Mouse (Mus musculus) hematopoietic multipotent progenitor cell, adult 10-12 weeks (in vitro differentiated cells): Measurements from ENCODE around the gene Uqcc3. TPM values are rescaled to one million over a fixed set of nuclear protein-coding genes. Genes with fewer than 3 reads are reported as not detected.

ENCODE experiments used
- polyA plus RNA-seq: library from polyadenylated mRNA; stranded (reverse); fragments of >175 nt; gene quantifications from 2 replicates; pipeline ENCODE4 v1.2.3, GENCODE M21; 2012; ENCODE audit warnings: low replicate concordance

The Uqcc3 gene
- 39.7 and 52.0 TPM in 2 replicates for polyA plus RNA-seq

DNA sequence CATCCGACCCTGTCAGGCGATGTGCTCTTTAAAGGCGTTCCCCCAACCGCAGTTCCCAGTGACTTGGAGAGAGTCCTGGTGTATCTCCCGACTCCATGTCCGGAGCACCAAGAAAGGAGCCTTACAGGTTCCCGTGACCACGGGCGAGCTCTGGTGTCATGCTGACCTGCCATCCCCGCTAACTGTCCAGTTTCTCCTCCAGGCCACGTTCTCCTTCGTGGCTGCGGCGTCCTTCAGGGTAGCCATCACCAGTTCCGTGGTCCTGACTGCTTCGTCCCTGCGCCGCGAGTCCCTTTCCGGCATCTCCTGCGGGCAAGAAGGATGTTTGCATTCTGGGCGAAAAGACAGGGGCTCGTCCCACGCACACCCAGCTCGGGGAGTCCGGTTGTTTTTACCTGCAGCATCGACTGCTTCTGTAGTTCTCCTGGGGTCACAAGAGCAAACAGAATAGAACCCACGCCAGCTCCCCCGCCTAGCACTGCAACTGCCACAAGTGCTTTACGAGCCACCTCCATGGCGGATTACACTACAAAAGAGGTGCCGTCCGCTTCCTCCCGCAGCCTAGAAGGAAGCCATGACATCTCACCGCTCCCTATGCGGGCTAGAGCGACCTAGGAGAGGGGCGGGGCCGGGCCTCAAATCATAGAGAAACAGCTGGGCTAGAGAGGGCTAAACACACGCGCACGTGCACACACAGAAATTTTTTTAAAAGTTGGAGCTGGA, at the start of gene Uqcc3:
TSS of gene Uqcc3 (minus strand) at position 613 of the 723 bp plus-strand sequence.

DNA sequence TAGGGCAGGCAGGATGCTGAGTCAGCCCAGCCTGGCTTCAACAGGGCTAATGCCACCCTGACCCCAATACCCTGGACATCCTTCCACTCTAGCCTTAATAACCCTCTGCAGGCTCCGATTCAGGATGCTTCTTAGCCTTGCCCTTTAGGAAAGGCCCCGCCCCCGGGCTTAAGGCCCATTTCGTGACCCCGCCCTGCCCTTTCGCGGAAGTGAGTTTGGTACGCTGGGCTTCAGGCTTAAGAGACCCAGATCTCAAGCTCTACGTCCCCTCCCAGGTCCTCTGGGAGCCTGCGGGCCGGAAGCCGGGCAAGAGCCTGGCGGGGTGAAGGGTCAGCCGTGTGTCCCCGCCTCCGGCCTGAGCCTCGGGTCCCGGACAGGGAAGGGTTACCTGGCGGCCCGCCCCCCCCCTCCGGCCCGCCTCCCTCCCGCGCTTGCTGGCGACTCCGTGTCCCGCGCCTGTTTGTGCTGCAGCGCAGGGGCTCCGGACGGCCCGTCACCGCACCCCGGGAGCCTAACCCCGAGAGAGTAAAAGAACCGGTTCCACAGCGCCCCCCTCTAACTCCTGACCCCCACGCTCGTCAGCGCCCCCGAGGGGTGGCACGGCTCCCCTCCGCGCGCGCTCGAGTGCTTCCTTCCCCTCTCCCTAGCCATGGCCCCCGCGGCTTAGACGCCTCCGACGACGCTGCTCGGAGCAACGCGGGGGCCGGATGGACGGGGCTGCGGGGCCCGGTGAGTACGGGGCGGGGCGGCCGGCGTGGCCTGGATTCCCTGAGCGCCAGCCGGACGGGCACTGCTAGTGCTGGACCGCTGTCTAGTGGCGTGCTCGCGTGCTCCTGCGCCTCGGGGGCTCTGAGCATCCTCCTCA, 48.7 kb upstream of the Uqcc3 start, which contains the start of the genes Rom1 and Eml3:
TSS of gene Rom1 (minus strand) at position 133 of the 865 bp plus-strand sequence.
TSS of gene Eml3 (plus strand) at position 329 of the 865 bp plus-strand sequence.

DNA sequence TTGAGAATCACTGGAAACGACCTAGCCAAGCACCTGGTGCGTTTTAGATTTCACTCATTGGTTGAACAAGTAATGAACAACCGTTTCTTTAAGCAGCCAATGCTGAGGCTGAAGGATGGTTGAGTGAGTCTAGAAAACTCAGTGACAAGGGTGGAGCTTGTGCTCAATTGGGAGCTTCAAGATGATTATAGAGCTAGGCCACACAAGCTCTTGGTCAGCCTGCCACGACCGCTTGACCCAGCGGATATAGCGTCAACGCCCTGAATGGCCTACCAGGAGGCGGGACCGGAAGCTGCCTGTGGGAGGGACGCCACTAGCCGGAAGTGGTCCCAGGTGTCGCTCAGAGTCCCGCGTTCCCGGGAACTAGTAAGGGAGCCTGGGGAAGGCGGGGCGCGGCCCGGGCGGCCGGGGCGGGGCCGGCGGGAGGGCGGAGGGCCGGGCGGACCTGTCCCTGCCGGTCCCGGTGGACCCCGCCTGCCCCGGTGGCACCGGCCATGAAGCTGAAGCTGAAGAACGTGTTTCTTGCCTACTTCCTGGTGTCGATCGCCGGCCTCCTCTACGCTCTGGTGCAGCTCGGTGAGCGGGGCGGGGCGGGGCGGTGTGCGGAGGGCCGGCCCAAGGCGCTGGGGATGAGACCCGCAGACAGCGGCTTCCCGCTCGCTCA, 39.5 kb upstream of the Uqcc3 start, which contains the start of gene B3gat3:
TSS of gene B3gat3 (plus strand) at position 302 of the 664 bp plus-strand sequence.

DNA sequence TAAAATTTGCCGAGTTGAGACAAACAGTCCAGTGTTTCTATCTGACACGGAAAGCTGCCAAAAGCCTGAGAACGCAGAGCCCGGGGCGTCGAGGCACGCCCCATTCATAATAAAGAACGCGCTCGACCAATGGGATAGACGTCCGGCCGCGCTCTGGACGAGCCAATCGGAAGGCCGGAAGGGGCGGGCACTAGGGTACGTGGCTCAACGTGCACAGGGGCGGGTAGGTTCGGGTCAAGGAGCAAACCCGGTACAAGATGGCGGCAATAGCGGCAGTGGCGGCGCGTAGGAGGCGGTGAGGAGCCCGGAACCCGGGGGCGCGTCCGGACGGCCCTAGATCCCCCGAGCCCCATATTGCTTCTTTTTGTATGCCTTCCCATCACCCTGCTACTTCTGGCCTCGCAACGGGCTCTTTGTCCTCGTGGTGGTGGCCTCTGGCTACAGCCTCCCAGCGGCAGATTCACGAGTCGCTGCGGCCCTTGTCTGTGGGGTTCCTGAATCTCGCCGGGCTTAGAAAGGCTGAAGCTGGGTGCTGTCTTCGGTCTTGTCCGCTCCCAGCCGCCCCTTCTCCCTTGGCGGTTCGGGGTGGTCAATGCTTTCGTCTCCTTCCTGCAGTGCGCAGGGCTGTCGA, 17.3 kb upstream of the Uqcc3 start, which contains the start of gene Ganab:
TSS of gene Ganab (plus strand) at position 207 of the 631 bp plus-strand sequence.

DNA sequence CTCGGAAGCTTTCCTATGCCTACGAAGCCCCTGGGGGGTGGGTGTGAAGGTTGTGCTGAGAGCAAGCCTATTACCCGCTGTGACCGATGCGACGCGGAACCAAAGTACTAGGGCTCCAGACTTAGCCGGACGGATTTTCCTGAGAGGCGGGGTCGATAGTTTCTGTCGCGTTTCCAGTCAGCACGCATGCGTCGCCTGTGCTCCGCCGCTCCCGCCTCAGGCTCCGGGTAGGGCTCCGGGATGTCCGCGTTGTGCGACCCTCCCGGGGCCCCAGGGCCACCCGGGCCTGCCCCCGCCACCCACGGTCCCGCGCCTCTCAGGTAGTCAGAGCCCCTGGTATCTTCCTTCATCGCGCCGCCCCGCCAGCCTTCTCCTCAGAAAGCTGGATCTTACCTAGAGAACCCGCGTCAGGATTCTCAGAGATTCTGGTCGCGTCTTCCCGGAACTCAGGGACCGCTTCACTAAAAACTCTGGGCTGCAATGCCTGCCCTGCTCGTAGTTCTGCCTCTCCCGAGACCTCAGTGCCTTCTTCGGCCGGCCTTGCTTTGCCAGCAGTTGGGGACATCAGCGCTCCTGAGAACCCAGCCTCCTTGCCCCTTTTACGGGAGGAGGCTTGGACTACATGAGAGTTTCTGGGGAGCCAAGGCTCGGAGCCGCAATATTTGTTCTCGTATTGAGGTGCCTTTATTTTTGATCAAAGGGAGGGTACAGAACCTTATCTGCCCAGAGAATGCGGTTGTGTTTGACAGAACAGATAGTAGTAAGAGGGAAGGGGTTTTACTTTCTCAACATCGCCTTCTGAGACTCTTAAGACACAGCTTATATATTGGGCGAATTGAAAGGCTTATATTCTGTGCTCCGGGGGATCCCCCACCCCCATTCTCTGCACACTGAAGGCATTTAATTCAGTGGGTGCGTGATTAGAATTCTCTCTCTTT, 12.4 kb upstream of the Uqcc3 start, which contains the start of gene Ints5:
TSS of gene Ints5 (plus strand) at position 177 of the 938 bp plus-strand sequence.

DNA sequence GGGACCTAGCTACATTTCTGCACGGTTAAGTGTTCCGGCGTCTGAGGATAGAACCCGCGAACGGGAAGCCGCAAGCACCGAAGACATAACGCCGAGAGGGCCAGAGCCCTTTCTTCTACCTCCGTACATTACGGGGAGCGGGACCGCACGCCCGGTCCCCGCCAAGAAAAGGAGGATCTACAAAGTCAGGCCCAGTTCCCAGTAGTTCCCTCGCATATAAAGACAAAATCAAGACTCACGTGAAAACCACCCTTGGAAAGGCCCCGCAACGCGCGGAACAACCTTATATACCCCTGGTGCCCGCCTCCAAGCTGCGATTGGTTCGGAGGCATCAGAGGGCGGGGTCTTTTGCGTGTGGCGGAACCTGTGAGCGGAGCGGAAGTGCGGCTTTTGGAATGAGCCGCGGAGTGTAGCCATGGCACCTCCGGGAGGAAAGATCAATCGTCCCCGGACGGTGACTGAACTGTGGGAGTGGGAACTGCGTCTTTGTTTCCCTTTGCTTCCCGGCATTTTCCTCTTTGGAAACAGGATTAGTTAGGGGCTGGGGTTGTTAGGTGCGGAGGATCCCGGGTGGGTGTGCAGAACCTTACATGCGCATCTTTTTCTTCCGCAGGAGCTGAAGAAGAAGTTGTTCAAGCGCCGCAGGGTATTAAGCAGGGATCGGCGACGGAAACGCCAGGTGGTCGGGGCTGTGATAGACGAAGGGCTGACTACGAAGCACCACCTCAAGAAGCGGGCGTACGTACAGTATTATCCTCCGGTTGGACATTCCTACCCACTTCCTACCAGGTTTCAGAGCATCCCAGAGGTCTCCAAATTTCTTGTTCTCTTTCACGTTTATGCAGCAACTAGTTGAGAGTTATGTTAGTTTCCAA, 8.0 kb upstream of the Uqcc3 start, which contains the start of the genes 1810009A15Rik and Gm49416:
TSS of gene 1810009A15Rik (plus strand) at position 343 of the 875 bp plus-strand sequence.
TSS of gene Gm49416 (plus strand) at position 416 of the 875 bp plus-strand sequence.

DNA sequence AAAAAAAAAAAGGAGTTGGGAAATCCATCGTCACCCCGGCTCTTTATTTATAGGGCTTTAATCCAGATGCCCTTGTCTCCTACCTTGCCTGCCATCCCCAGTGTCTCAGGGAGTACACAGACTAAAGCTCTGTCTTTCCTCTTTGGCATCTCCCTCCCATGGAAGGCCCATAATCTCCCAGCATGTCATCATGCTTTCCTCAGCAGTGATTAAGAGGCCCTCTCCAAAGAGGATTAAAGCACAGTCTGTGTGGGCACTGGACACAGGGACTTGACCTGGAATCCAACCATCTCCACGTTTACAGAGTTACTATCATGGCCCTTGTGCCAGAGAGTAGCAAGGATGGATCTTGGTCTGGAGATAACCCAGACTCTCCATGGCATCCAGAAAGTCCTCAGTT, 2.9 kb upstream of the Uqcc3 start, which contains the start of the genes Lbhd1 and Gm49403:
TSS of gene Lbhd1 (plus strand) at position 117 of the 400 bp plus-strand sequence.
TSS of gene Gm49403 (plus strand) at position 315 of the 400 bp plus-strand sequence.

DNA sequence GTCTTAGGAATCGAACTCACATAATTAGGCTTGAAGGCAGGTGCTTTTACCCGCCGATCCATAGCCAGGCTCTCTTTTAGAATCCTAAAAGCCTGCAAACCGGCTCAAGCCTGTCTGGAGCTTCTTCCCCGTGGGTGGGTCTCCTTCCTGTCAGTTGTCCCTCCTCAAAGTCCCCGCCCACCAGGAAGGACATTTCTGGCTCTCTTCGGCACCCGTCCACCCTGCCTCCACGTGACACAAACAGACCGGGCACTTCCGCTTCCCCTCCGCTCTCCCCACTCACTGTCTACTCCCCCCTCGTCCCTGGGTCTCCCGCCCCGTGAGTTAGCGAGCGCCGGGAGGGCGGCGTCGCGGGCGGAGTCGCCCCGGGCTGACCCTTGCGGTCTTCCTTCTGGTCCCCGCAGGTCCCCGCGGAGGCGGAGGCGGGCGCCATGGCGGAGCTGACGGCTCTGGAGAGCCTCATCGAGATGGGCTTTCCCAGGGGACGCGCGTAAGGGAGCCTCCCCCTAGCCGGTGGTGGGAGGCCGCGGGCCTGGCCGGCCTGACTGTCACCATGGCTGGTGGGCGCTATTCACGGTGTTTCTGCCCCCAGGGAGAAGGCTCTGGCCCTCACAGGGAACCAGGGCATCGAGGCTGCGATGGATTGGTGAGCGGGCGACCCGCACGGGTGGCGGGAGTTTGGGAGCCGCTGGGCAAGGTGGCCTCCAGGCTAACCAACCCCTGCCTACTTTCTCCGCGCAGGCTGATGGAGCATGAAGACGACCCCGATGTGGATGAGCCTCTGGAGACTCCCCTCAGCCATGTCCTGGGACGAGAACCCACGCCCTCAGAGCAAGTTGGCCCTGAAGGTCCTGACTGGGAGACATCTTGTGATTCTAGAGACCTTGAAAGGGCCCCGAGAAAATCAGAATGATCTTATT, 9.2 kb downstream of the Uqcc3 start, which contains the start of gene Ubxn1:
TSS of gene Ubxn1 (plus strand) at position 230 of the 920 bp plus-strand sequence.

DNA sequence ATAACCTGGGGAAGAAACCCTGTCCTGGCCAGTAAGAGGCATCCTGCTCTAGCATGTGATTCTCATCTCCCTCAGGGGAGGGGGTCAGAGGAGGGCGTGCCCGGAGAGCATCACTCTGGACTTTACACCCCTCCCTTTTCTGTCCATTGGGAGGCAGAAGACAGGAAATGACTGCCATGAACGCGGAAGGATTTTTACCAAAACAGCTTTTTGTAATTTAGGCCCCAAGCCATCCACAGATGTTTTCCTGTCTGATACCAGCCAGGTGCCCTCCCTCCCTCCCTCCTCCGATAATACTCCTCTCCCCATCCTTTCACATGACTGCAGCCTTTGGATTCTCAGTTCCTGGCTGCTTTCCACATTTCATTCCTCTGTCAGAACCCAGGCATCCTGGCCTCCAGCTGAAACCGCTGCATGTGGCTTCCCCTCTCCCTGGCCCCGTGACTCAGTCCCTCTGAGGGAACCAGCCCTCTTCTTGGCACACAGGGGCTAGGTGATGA, 30.3 kb downstream of the Uqcc3 start, which contains the start of gene Lrrn4cl:
TSS of gene Lrrn4cl (plus strand) at position 367 of the 500 bp plus-strand sequence.

DNA sequence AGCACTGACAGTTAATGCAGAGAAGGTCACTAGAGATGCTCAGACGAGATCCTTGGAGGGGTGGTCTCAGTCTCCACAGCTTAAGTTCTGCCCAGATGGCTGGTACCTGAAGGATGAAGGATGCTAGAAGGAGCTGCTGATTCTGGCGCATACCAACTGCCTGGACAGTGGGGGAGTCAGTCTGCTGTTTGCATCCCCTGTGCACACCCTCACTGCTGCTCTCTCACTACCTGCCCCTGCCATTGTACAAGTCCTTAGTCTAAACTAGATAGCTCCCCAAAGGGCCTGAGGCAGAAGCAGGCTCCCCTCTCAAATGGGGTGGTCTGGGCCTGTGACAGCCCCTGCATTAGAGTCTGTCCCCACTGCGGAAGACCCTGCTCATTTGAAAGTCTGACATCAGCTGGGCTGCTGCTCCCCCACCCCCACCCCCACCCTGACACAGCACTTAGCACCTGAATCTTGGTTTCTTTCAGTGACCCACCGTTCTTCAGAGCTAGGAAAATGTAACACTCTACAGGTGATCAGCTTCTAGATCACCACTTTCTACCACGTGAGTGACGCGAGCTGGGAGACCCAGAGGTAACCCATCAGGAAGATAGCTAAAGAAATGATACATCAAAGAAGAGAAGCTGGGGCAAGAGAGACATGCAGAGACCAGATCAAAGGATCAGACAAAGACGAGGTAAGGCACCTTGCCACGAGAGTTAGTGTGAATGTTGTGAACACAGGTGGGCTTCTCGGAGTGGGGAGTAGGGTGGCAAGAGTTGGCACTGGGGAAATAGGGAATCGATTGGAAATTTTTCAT, 41.4 kb downstream of the Uqcc3 start, which contains the start of gene Gng3:
TSS of gene Gng3 (minus strand) at position 92 of the 805 bp plus-strand sequence.

DNA sequence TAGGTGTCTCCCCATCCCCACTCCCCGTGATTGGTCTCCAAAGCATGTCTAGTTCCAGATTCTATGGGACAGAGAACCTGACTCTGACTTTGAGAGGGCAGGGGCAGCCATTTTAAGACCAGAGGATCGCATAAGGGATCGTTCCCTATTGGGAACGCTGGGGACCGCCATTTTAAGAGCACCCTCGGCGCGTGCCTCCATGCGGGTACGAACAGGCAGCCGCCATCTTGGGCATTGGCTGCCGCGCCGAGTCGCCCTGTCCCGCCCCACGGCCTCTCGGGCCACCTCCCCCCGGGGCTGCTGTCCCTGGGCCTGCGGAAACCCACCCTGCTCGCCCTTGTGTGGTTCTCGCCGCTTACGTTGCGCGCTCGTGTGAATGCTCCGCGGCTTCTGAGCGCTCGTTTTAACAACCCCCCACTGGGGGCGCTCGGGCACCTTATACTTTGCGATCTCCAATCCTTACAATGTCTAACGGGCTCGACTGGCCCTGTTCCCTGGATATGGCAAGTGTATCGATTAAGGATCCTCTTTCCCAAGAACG, 43.4 kb downstream of the Uqcc3 start, which contains the start of gene Bscl2:
TSS of gene Bscl2 (plus strand) at position 217 of the 541 bp plus-strand sequence.

Other genes starting within 250 kb of the Uqcc3 start
- not detected in 2 replicates for gene Chrm1, start 217.1 kb downstream of the Uqcc3 start, polyA plus RNA-seq
- 87.6 and 107 TPM in 2 replicates for gene Slc3a2, start 157.6 kb downstream of the Uqcc3 start, polyA plus RNA-seq
- 14.1 and 19.6 TPM in 2 replicates for gene Wdr74, start 145.1 kb downstream of the Uqcc3 start, polyA plus RNA-seq
- 0.47 TPM in 1 of 2 replicates, not detected in the other for gene 1700092M07Rik, start 140.2 kb downstream of the Uqcc3 start, polyA plus RNA-seq
- gene Stx5a, start 139.5 kb downstream of the Uqcc3 start, polyA plus RNA-seq, result 33.5 and 37.6 TPM in 2 replicates
- 85.7 and 111 TPM in 2 replicates for gene Nxf1, start 123.8 kb downstream of the Uqcc3 start, polyA plus RNA-seq
- gene Tmem223, start 109.9 kb downstream of the Uqcc3 start, polyA plus RNA-seq, result 40.2 and 65.2 TPM in 2 replicates
- gene Tmem179b, start 106.5 kb downstream of the Uqcc3 start, polyA plus RNA-seq, result 27.4 and 93.5 TPM in 2 replicates
- 18.5 and 32.1 TPM in 2 replicates for gene Taf6l, start 94.5 kb downstream of the Uqcc3 start, polyA plus RNA-seq
- gene Polr2g, start 82.3 kb downstream of the Uqcc3 start, polyA plus RNA-seq, result 6.5 and 12.8 TPM in 2 replicates
- 1.5 and 2.5 TPM in 2 replicates for gene Zbtb3, start 78.4 kb downstream of the Uqcc3 start, polyA plus RNA-seq
- 6.1 and 6.4 TPM in 2 replicates for gene Ttc9c, start 61.6 kb downstream of the Uqcc3 start, polyA plus RNA-seq
- gene Hnrnpul2, start 60.9 kb downstream of the Uqcc3 start, polyA plus RNA-seq, result 83.1 and 207 TPM in 2 replicates
- 71.4 and 191 TPM in 2 replicates for gene AC129217.1, start 51.1 kb downstream of the Uqcc3 start, polyA plus RNA-seq
- gene Bscl2, start 43.5 kb downstream of the Uqcc3 start, polyA plus RNA-seq, result 65.8 and 85.4 TPM in 2 replicates
- 0.07 and 0.16 TPM in 2 replicates for gene Gng3, start 41.7 kb downstream of the Uqcc3 start, polyA plus RNA-seq
- 0.12 TPM in 1 of 2 replicates, not detected in the other for gene Lrrn4cl, start 30.2 kb downstream of the Uqcc3 start, polyA plus RNA-seq
- gene Ubxn1, start 9.4 kb downstream of the Uqcc3 start, polyA plus RNA-seq, result 106 and 169 TPM in 2 replicates
- 0.17 and 0.48 TPM in 2 replicates for gene Lbhd1, start 2.8 kb upstream of the Uqcc3 start, polyA plus RNA-seq
- gene Gm49403, start 3.0 kb upstream of the Uqcc3 start, polyA plus RNA-seq, result not detected in 2 replicates
- gene 1810009A15Rik, start 7.9 kb upstream of the Uqcc3 start, polyA plus RNA-seq, result 10.0 and 58.5 TPM in 2 replicates
- gene Gm49416, start 8.0 kb upstream of the Uqcc3 start, polyA plus RNA-seq, result 5.1 TPM in 1 of 2 replicates, not detected in the other
- 30.0 and 30.8 TPM in 2 replicates for gene Ints5, start 12.1 kb upstream of the Uqcc3 start, polyA plus RNA-seq
- 45.2 and 49.2 TPM in 2 replicates for gene Ganab, start 17.1 kb upstream of the Uqcc3 start, polyA plus RNA-seq
- 169 and 181 TPM in 2 replicates for gene B3gat3, start 39.5 kb upstream of the Uqcc3 start, polyA plus RNA-seq
- gene Rom1, start 48.4 kb upstream of the Uqcc3 start, polyA plus RNA-seq, result 13.0 and 33.9 TPM in 2 replicates
- gene Eml3, start 48.6 kb upstream of the Uqcc3 start, polyA plus RNA-seq, result 90.5 and 184 TPM in 2 replicates
- gene Mta2, start 61.0 kb upstream of the Uqcc3 start, polyA plus RNA-seq, result 55.2 and 56.3 TPM in 2 replicates
- 33.0 and 33.4 TPM in 2 replicates for gene Tut1, start 72.9 kb upstream of the Uqcc3 start, polyA plus RNA-seq
- 21.6 and 58.7 TPM in 2 replicates for gene Eef1g, start 86.1 kb upstream of the Uqcc3 start, polyA plus RNA-seq
- gene Ahnak, start 108.4 kb upstream of the Uqcc3 start, polyA plus RNA-seq, result 112 and 248 TPM in 2 replicates
- gene Scgb1a1, start 207.0 kb upstream of the Uqcc3 start, polyA plus RNA-seq, result not detected in 2 replicates